Mouse (Mus musculus) lung, adult 2 months (tissue): ENCODE measurements around the gene Hist1h2bq.

Source experiments
- CTCF ChIP-seq: fragments of 200-500 bp; IDR thresholded peaks from 2 replicates; pipeline ENCODE4 v1.5.1; 2011; ENCODE audit warnings: mild to moderate bottlenecking, low read length, control low read depth; ENCODE audit not compliant: insufficient read depth
- POLR2A ChIP-seq: fragments of 200-500 bp; IDR thresholded peaks from 2 replicates; pipeline ENCODE4 v1.6.1; 2011; ENCODE audit warnings: low read depth, mild to moderate bottlenecking, control low read depth, low read length, borderline replicate concordance; ENCODE audit errors: extremely low read depth

DNA sequence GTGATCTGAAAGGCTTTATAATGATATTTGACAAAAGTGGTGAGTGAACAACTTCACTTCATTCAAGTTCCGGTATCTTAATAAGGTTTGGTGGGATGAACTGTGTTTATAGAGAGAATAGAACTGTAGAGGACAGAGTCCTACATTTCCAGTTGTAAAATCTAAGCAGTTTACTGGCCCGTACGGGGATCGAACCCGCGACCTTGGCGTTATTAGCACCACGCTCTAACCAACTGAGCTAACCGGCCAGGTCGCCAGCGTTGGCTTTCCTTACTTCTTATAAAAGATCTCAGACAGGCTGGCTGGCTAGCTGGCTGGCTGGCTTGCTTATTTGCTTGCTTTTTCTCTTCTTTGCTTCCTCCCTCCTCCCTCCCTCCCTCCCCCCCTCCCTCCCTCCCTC, 45.1 kb upstream of the Hist1h2bq start:
- no peak for TF ChIP-seq CTCF
- no peak for TF ChIP-seq POLR2A
